ENCODE assay signal across 12 mouse cellular contexts in genomic region chr2:180427073-180427472, GRCm38 (mm10). TPM values are rescaled to one million over a fixed set of nuclear protein-coding genes. Genes with fewer than 3 reads are reported as not detected.
DNase-seq lines count a peak whose midpoint lies in the region; ATAC-seq and TF ChIP-seq lines count a peak whose summit lies in the region.
"Had no signal": no experiment of that assay in that cellular context is flagged by ENCODE, and none has a peak within 500 bp of the region (broad histone marks: within the 10 kb centered on the region; RNA-seq: fewer than 3 reads in every experiment).

No protein-coding gene starts in this region.

- DNase-seq in heart, postnatal 4 days, result peak; percentile 59
- peak; percentile 49 to 69 for DNase-seq in cerebellum, adult 2 months
- DNase-seq in frontal cortex, postnatal 36 days (ENCODE audit: low spot score in 2 of 2), result peak; percentile 53 to 54
- DNase-seq in left cerebral cortex, postnatal 4 days, result peak; percentile 94
- DNase-seq in embryo, embryonic 10.5 days (ENCODE audit: low spot score), result no peak

- no peak for ATAC-seq in heart, embryonic 11.5 days (replicated peaks; ENCODE audit: insufficient number of reproducible peaks, low FRiP score, low TSS enrichment)
- no peak for ATAC-seq in intestine, postnatal 0 days
- ATAC-seq in activated CD4-positive, CD25-positive, alpha-beta regulatory T cell, adult 4 months, result no peak
- ATAC-seq: intestine, embryonic 15.5 days had no signal

- no peak overlapping the region for H3K4me2 ChIP-seq in heart, embryonic 11.5 days
- H3K4me2 ChIP-seq in intestine, postnatal 0 days (replicated peaks; ENCODE audit: low read depth), result no peak overlapping the region
- H3K4me2 ChIP-seq: intestine, embryonic 15.5 days; lung, embryonic 15.5 days; neural tube, embryonic 13.5 days; stomach, embryonic 15.5 days had no signal

- intact Hi-C loops in left cerebral cortex, postnatal 4 days (cut with DNase I), result no loop called here

- no peak overlapping the region for H3K9ac ChIP-seq in heart, embryonic 11.5 days (ENCODE audit: low read depth, low read length)
- no peak overlapping the region for H3K9ac ChIP-seq in intestine, postnatal 0 days (ENCODE audit: low read depth, low read length)
- H3K9ac ChIP-seq: intestine, embryonic 15.5 days; lung, embryonic 15.5 days; neural tube, embryonic 13.5 days; stomach, embryonic 15.5 days had no signal

- no peak overlapping the region for H3K4me3 ChIP-seq in heart, embryonic 11.5 days (ENCODE audit: low read depth, low read length)
- H3K4me3 ChIP-seq in cerebellum, adult 2 months (replicated peaks; ENCODE audit: insufficient read depth, low read depth, low read length), result no peak overlapping the region
- no peak overlapping the region for H3K4me3 ChIP-seq in intestine, postnatal 0 days (ENCODE audit: low read depth, low read length)
- H3K4me3 ChIP-seq: intestine, embryonic 15.5 days; lung, embryonic 15.5 days; neural tube, embryonic 13.5 days; stomach, embryonic 15.5 days had no signal

- no peak for TF ChIP-seq POLR2A in cerebellum, adult 2 months (IDR thresholded peaks at IDR 0.05; ENCODE audit: borderline replicate concordance, insufficient read depth, low read length)

- no peak overlapping the region for H3K27ac ChIP-seq in heart, embryonic 11.5 days (ENCODE audit: low read depth, low read length)
- no peak overlapping the region for H3K27ac ChIP-seq in cerebellum, adult 2 months (ENCODE audit: insufficient read depth, low read length)
- H3K27ac ChIP-seq in intestine, postnatal 0 days (ENCODE audit: low read depth, low read length), result no peak overlapping the region
- H3K27ac ChIP-seq: intestine, embryonic 15.5 days; lung, embryonic 15.5 days; neural tube, embryonic 13.5 days; stomach, embryonic 15.5 days had no signal

- no peaks in the 10 kb centered on the region for H3K36me3 ChIP-seq in heart, embryonic 11.5 days (ENCODE audit: control insufficient read depth, insufficient read depth, low read length)
- no peaks in the 10 kb centered on the region for H3K36me3 ChIP-seq in intestine, postnatal 0 days (ENCODE audit: control insufficient read depth, insufficient read depth)
- H3K36me3 ChIP-seq: intestine, embryonic 15.5 days; lung, embryonic 15.5 days; neural tube, embryonic 13.5 days; stomach, embryonic 15.5 days had no signal

- WGBS in heart, embryonic 11.5 days (ENCODE audit: insufficient replicate concordance), result 66% methylated on average over 8 of the region's 8 CpGs
- 21% methylated on average over 8 of the region's 8 CpGs for WGBS in cerebellum, adult 2 months
- WGBS in intestine, postnatal 0 days, result 61% methylated on average over 8 of the region's 8 CpGs

- peaks cover 11% of the 10 kb centered on the region for H3K4me1 ChIP-seq in heart, embryonic 11.5 days (ENCODE audit: control insufficient read depth, insufficient read depth, low read length)
- H3K4me1 ChIP-seq in cerebellum, adult 2 months (ENCODE audit: control insufficient read depth, insufficient read depth, low read length), result peaks cover 8% of the 10 kb centered on the region
- no peaks in the 10 kb centered on the region for H3K4me1 ChIP-seq in intestine, postnatal 0 days (replicated peaks; ENCODE audit: control insufficient read depth, insufficient read depth, low read length)
- H3K4me1 ChIP-seq: intestine, embryonic 15.5 days; stomach, embryonic 15.5 days had no signal

- peaks cover 4% of the 10 kb centered on the region; the same call in 1 of the 2 replicates for H3K27me3 ChIP-seq in heart, embryonic 11.5 days (ENCODE audit: control insufficient read depth, insufficient read depth, low read length)
- no peaks in the 10 kb centered on the region for H3K27me3 ChIP-seq in cerebellum, adult 2 months (ENCODE audit: control insufficient read depth, insufficient read depth, low read length)
- peaks cover 3% of the 10 kb centered on the region; the same call in 1 of the 2 replicates for H3K27me3 ChIP-seq in intestine, postnatal 0 days (replicated peaks; ENCODE audit: control insufficient read depth, insufficient read depth, low read length)
- H3K27me3 ChIP-seq: intestine, embryonic 15.5 days; lung, embryonic 15.5 days; stomach, embryonic 15.5 days had no signal

- no peak for TF ChIP-seq CTCF in cerebellum, adult 2 months (IDR thresholded peaks at IDR 0.05; ENCODE audit: borderline replicate concordance, insufficient read depth, low read depth, low read length)
- no peak for TF ChIP-seq CTCF in intestine, postnatal 0 days (IDR thresholded peaks at IDR 0.05; ENCODE audit: low read depth)

- H3K9me3 ChIP-seq in heart, embryonic 11.5 days (replicated peaks; ENCODE audit: control insufficient read depth, low read length), result no peaks in the 10 kb centered on the region
- H3K9me3 ChIP-seq in intestine, postnatal 0 days (ENCODE audit: control insufficient read depth), result no peaks in the 10 kb centered on the region
- H3K9me3 ChIP-seq: intestine, embryonic 15.5 days; lung, embryonic 15.5 days; neural tube, embryonic 13.5 days; stomach, embryonic 15.5 days had no signal

RNA-seq across cellular contexts. Expression of gene Slco4a1, which starts 29.0 kb away (rescaled TPM):
- total RNA-seq in heart, postnatal 4 days (2021), result under 1 TPM; 0.19 to 0.20 TPM
- polyA plus RNA-seq in heart, embryonic 11.5 days (2014; fragmentation: Nextera tagmentation; extraction: Ambion mirVana), result 0.35 TPM in 1 of 2 replicates, not detected in the other
- 18.6 and 25.3 TPM in 2 replicates for polyA plus RNA-seq in cerebellum, adult 2 months (2012; rRNA removed)
- 1 to 10 TPM; 2.4 to 2.5 TPM for total RNA-seq in left cerebral cortex, postnatal 4 days (2021)
- polyA plus RNA-seq in intestine, postnatal 0 days (2015; fragmentation: Nextera tagmentation; extraction: Ambion mirVana), result 0.47 and 0.76 TPM in 2 replicates
- 1 to 10 TPM; 1.3 to 3.0 TPM for polyA plus RNA-seq in activated CD4-positive, CD25-positive, alpha-beta regulatory T cell, adult 4 months (2017; shearing (Covaris generic))
